In the genomic region with DNA sequence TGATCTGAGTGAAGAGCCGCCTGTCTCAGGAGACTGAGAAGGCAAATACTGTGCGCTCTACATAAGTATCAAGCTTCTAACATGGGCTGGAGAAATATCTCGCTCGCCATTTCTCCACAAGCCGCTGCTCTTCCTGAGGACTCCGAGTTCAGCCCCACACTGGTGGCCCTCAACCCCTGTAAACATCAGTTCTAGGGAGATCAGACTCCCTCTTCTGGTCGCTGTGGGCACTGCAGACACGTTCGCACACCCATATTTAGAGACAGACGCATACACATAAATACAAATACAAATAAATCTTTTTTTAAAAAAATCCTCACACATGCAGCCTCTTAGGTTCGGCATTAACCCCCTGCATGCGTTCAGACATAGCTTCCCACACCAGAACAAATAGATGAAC, we compare ENCODE assay signal across 11 mouse cellular contexts. TPM values are rescaled to one million over a fixed set of nuclear protein-coding genes. Genes with fewer than 3 reads are reported as not detected.
DNase-seq lines count a peak whose midpoint lies in the region; ATAC-seq and TF ChIP-seq lines count a peak whose summit lies in the region.
"Had no signal": no experiment of that assay in that cellular context is flagged by ENCODE, and none has a peak within 500 bp of the region (broad histone marks: within the 10 kb centered on the region; RNA-seq: fewer than 3 reads in every experiment).

No protein-coding gene starts in this region.

- 80% methylated on average over 12 of the region's 12 CpGs for WGBS in forebrain, embryonic 13.5 days
- WGBS in forebrain, embryonic 10.5 days: 87% methylated on average over 12 of the region's 12 CpGs
- 83% methylated on average over 12 of the region's 12 CpGs for WGBS in lung, embryonic 14.5 days
- WGBS in neural tube, embryonic 15.5 days: 76% methylated on average over 12 of the region's 12 CpGs

- DNase-seq in forebrain, embryonic 10.5 days (ENCODE audit: extremely low spot score, low spot score): no peak
- no peak for DNase-seq in lung, embryonic 14.5 days
- no peak for DNase-seq in lung, postnatal 14 days
- peak; percentile 13 for DNase-seq in WW6 (ENCODE audit: low read depth, low spot score)
- DNase-seq in MN1 (ENCODE audit: low spot score): no peak
- no peak for DNase-seq in gastrocnemius, postnatal 36 days

- peak overlapping the region; percentile 40; the same call in 1 of the 2 replicates for H3K27ac ChIP-seq in forebrain, embryonic 13.5 days
- no peak overlapping the region for H3K27ac ChIP-seq in forebrain, embryonic 10.5 days
- H3K27ac ChIP-seq in lung, embryonic 14.5 days (ENCODE audit: low read depth): no peak overlapping the region
- peak overlapping the region; percentile 60; the same call in 1 of the 2 replicates for H3K27ac ChIP-seq in neural tube, embryonic 15.5 days (replicated peaks)
- H3K27ac ChIP-seq: limb, embryonic 13.5 days had no signal

- peak; percentile 33 for TF ChIP-seq CTCF in lung, embryonic 14.5 days (IDR thresholded peaks at IDR 0.05; ENCODE audit: low read depth)

- H3K4me2 ChIP-seq in forebrain, embryonic 13.5 days: no peak overlapping the region
- no peak overlapping the region for H3K4me2 ChIP-seq in lung, embryonic 14.5 days
- H3K4me2 ChIP-seq in neural tube, embryonic 15.5 days: no peak overlapping the region
- H3K4me2 ChIP-seq: limb, embryonic 13.5 days had no signal

- peak; percentile 28; the same call in 1 of the 2 replicates for ATAC-seq in forebrain, embryonic 13.5 days
- ATAC-seq in lung, embryonic 14.5 days (ENCODE audit: insufficient read depth): no peak
- 0 out of 2 replicates have a peak, but pooled peaks have one; percentile 8 for ATAC-seq in neural tube, embryonic 15.5 days (ENCODE audit: low FRiP score)
- ATAC-seq: inflammation-experienced regulatory T-cells, adult 6 months had no signal

- no peak overlapping the region for H3K4me3 ChIP-seq in forebrain, embryonic 13.5 days
- no peak overlapping the region for H3K4me3 ChIP-seq in forebrain, embryonic 10.5 days
- no peak overlapping the region for H3K4me3 ChIP-seq in lung, embryonic 14.5 days (ENCODE audit: low read depth, low read length)
- H3K4me3 ChIP-seq in neural tube, embryonic 15.5 days (replicated peaks): no peak overlapping the region
- H3K4me3 ChIP-seq: limb, embryonic 13.5 days; myocyte had no signal

- H3K27me3 ChIP-seq in forebrain, embryonic 13.5 days: no peaks in the 10 kb centered on the region
- H3K27me3 ChIP-seq in forebrain, embryonic 10.5 days (ENCODE audit: poor library complexity, severe bottlenecking): no peaks in the 10 kb centered on the region
- no peaks in the 10 kb centered on the region for H3K27me3 ChIP-seq in lung, embryonic 14.5 days (ENCODE audit: insufficient read depth, low read length)
- H3K27me3 ChIP-seq in neural tube, embryonic 15.5 days (replicated peaks): no peaks in the 10 kb centered on the region
- H3K27me3 ChIP-seq: limb, embryonic 13.5 days had no signal

- no peak overlapping the region for H3K9ac ChIP-seq in forebrain, embryonic 13.5 days
- no peak overlapping the region for H3K9ac ChIP-seq in lung, embryonic 14.5 days
- no peak overlapping the region for H3K9ac ChIP-seq in neural tube, embryonic 15.5 days (replicated peaks)
- H3K9ac ChIP-seq: limb, embryonic 13.5 days had no signal

- no peaks in the 10 kb centered on the region for H3K36me3 ChIP-seq in forebrain, embryonic 13.5 days (ENCODE audit: poor library complexity, severe bottlenecking)
- no peaks in the 10 kb centered on the region for H3K36me3 ChIP-seq in forebrain, embryonic 10.5 days (replicated peaks)
- no peaks in the 10 kb centered on the region for H3K36me3 ChIP-seq in lung, embryonic 14.5 days (ENCODE audit: insufficient read depth)
- no peaks in the 10 kb centered on the region for H3K36me3 ChIP-seq in neural tube, embryonic 15.5 days
- H3K36me3 ChIP-seq: limb, embryonic 13.5 days had no signal

- H3K9me3 ChIP-seq in forebrain, embryonic 13.5 days (replicated peaks): no peaks in the 10 kb centered on the region
- no peaks in the 10 kb centered on the region for H3K9me3 ChIP-seq in forebrain, embryonic 10.5 days
- no peaks in the 10 kb centered on the region for H3K9me3 ChIP-seq in lung, embryonic 14.5 days (ENCODE audit: low read depth, low read length)
- H3K9me3 ChIP-seq in neural tube, embryonic 15.5 days (replicated peaks): no peaks in the 10 kb centered on the region
- H3K9me3 ChIP-seq: limb, embryonic 13.5 days had no signal

- H3K4me1 ChIP-seq in forebrain, embryonic 13.5 days: peaks cover 48% of the 10 kb centered on the region
- H3K4me1 ChIP-seq in forebrain, embryonic 10.5 days: peaks cover 12% of the 10 kb centered on the region
- H3K4me1 ChIP-seq in lung, embryonic 14.5 days (ENCODE audit: insufficient read depth): peaks cover 2% of the 10 kb centered on the region; the same call in 1 of the 2 replicates
- H3K4me1 ChIP-seq in neural tube, embryonic 15.5 days: peaks cover 35% of the 10 kb centered on the region

- intact Hi-C loops in gastrocnemius, postnatal 36 days (cut with DNase I): no loop called here

RNA-seq across cellular contexts. Expression of a gene that starts 41.3 kb away (rescaled TPM):
- 10.2 and 11.2 TPM in 2 replicates for polyA plus RNA-seq in forebrain, embryonic 13.5 days (2015; fragmentation: Nextera tagmentation; extraction: Ambion mirVana)
- polyA plus RNA-seq in forebrain, embryonic 10.5 days (2016; fragmentation: Nextera tagmentation; extraction: Ambion mirVana): 12.1 and 12.9 TPM in 2 replicates
- polyA plus RNA-seq in lung, embryonic 14.5 days (2014; fragmentation: Nextera tagmentation; extraction: Ambion mirVana): 8.8 and 9.9 TPM in 2 replicates
- polyA plus RNA-seq in neural tube, embryonic 15.5 days (2015; fragmentation: Nextera tagmentation; extraction: Ambion mirVana): 9.7 and 12.2 TPM in 2 replicates
- total RNA-seq in gastrocnemius, postnatal 36 days (2021): 1 to 10 TPM; 8.9 to 9.2 TPM

RNA-seq across cellular contexts. Expression of a gene that starts 57.2 kb away (rescaled TPM):
- 33.9 and 46.5 TPM in 2 replicates for polyA plus RNA-seq in forebrain, embryonic 13.5 days (2015; fragmentation: Nextera tagmentation; extraction: Ambion mirVana)
- polyA plus RNA-seq in forebrain, embryonic 10.5 days (2016; fragmentation: Nextera tagmentation; extraction: Ambion mirVana): 19.0 and 20.9 TPM in 2 replicates
- 16.2 and 18.4 TPM in 2 replicates for polyA plus RNA-seq in lung, embryonic 14.5 days (2014; fragmentation: Nextera tagmentation; extraction: Ambion mirVana)
- 41.3 and 49.3 TPM in 2 replicates for polyA plus RNA-seq in neural tube, embryonic 15.5 days (2015; fragmentation: Nextera tagmentation; extraction: Ambion mirVana)
- total RNA-seq in gastrocnemius, postnatal 36 days (2021): 10 to 100 TPM; 58.0 to 59.8 TPM

Comparison
In these comparisons a context has a peak if more than half of its experiments do, and no peak if none do; other contexts are left out.
1. H3K27ac ChIP-seq: peak in forebrain, embryonic 13.5 days (single experiment) and neural tube, embryonic 15.5 days (single experiment); none in forebrain, embryonic 10.5 days (single experiment) and lung, embryonic 14.5 days (single experiment).